Mouse (Mus musculus) spleen, adult 2 months (tissue): ENCODE results near the gene Aar2.

Source experiments
- CTCF ChIP-seq: fragments of 200-500 bp; IDR thresholded peaks from 2 replicates; pipeline ENCODE4 v1.5.1; 2011; ENCODE audit warnings: mild to moderate bottlenecking, inconsistent platforms; ENCODE audit not compliant: insufficient read depth, insufficient read length, insufficient replicate concordance; ENCODE audit errors: extremely low read depth
- POLR2A ChIP-seq: fragments of 200-500 bp; IDR thresholded peaks from 2 replicates; pipeline ENCODE4 v1.6.1; 2011; ENCODE audit warnings: low read depth, low read length, inconsistent platforms

DNA sequence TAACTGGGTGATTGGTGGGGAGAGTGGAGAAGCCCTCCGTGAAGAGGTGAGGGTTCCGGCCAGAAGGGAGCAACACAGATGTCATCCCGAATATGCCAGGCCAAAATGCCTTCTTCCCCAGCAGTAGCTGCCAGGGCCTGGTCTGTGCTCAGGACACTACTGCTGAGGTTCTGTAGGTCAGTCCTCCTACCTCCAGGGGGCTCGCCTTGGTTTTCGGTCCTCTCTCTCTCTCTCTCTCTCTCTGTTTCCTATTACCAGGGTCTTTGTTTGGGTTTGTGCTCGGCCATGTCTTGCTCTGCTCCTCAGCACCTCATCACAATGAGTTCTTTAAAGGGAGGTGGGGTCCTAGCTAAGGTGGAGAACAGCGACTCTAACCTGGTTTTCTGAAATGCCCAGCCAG lies 6.4 kb upstream of the Aar2 start:
- no peak for TF ChIP-seq CTCF
- TF ChIP-seq POLR2A = no peak
